Mouse (Mus musculus): ENCODE data around the gene Immp2l. TPM values are rescaled to one million over a fixed set of nuclear protein-coding genes. Genes with fewer than 3 reads are reported as not detected.

Immp2l gene
- total and polyA plus RNA-seq, 3 experiments, result 0.50 to 31.4 (median 7.9) TPM

DNA sequence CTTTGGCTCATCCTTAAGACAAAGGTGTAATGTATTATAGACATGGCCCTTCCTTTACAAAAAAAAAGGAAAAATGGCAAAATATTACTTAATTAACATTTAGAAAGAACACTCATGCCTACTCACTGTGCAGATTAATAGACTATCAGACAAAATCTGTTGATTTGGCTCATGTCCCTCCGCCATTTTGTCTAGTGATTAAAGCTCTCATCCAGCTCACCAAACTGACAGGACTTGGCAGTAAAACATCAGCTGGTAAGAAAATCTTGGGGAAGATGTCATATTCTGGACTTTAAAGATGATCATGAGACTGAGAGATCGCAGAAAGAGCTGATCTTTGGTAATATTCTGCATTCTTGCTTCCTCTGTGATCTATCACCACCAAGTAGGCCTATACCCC lies 293.5 kb downstream of the Immp2l start:
- no peak for ATAC-seq (ENCODE audit: extremely low read depth, insufficient number of reproducible peaks, low FRiP score, poor library complexity, severe bottlenecking)
- Histone ChIP-seq H3K9me3 (replicated peaks) (peaks cover 7% of the 10 kb centered on the region; the same call in 1 of the 2 replicates), H3K4me3 (ENCODE audit: low read depth, low read length) (no peak overlapping the region), H3K27me3 (ENCODE audit: insufficient read depth, low read length) (no peaks in the 10 kb centered on the region), H3K36me3 (replicated peaks) (no peaks in the 10 kb centered on the region), H3K4me1 (ENCODE audit: insufficient read depth, low read depth, low read length) (no peaks in the 10 kb centered on the region)
- no peak for DNase-seq (ENCODE audit: low spot score)
- no peak for TF ChIP-seq CTCF (IDR thresholded peaks at IDR 0.05; ENCODE audit: low read depth, low read length)
- no peak for TF ChIP-seq TAL1 (conservative IDR thresholded peaks at IDR 0.05; ENCODE audit: low read depth, low read length)
- no peak for TF ChIP-seq GATA2 (IDR thresholded peaks at IDR 0.05; ENCODE audit: borderline replicate concordance, low read depth, low read length)
- no peak for TF ChIP-seq GATA1 (IDR thresholded peaks at IDR 0.05; ENCODE audit: borderline replicate concordance, low read length)
- no peak for TF ChIP-seq POLR2AphosphoS5 (IDR thresholded peaks at IDR 0.05; ENCODE audit: insufficient replicate concordance, low read depth, low read length)

DNA sequence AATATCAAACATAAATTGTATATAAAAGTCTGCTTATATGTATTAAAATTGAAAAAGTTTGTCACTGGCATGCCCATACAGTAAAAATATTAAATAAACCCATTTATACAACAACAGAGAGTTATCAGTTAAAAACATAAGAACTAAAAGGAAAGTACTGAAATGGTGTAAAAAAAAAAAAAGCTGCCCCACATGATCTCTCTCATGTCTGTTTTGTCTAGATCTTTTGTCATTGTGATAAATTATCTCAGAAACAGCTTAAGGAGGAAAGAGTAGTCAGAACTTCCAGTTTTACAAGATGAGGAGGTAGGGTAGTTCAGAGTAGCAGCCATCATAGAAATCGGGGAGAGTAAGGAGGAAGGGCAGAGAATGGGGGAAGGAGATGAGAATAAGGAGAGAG lies 298.1 kb downstream of the Immp2l start:
- Histone ChIP-seq H3K4me1 (ENCODE audit: insufficient read depth, low read depth, low read length) (no peaks in the 10 kb centered on the region), H3K4me3 (ENCODE audit: low read depth, low read length) (no peak overlapping the region), H3K9me3 (replicated peaks) (peaks cover 3% of the 10 kb centered on the region; the same call in 1 of the 2 replicates), H3K27me3 (ENCODE audit: insufficient read depth, low read length) (no peaks in the 10 kb centered on the region), H3K36me3 (replicated peaks) (no peaks in the 10 kb centered on the region)
- TF ChIP-seq TAL1 (conservative IDR thresholded peaks at IDR 0.05; ENCODE audit: low read depth, low read length) (no peak), POLR2AphosphoS5 (IDR thresholded peaks at IDR 0.05; ENCODE audit: insufficient replicate concordance, low read depth, low read length) (no peak), CTCF (IDR thresholded peaks at IDR 0.05; ENCODE audit: low read depth, low read length) (no peak), GATA2 (IDR thresholded peaks at IDR 0.05; ENCODE audit: borderline replicate concordance, low read depth, low read length) (no peak), GATA1 (IDR thresholded peaks at IDR 0.05; ENCODE audit: borderline replicate concordance, low read length) (no peak)
- ATAC-seq (ENCODE audit: extremely low read depth, insufficient number of reproducible peaks, low FRiP score, poor library complexity, severe bottlenecking) (no peak), DNase-seq (ENCODE audit: low spot score) (no peak)

DNA sequence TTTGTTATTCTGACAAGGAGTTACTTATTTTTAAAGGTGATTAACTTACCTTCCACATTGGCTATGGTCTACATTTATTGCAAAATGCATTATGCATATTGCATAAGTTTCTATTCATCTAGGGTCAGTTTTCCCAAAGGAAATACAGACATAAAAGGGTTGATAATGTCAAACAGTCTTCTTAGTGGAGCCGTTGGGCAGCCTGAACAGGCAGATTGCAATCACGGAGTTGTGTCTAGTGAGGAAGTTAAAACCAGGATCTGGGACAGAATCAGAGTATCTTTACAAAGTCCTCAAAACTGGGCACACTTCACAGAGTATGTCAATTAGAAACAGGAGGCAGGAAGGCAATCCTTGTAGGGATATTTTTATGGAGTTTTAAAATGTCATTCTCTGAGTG lies 300.5 kb downstream of the Immp2l start:
- Histone ChIP-seq H3K36me3 (replicated peaks) (no peaks in the 10 kb centered on the region), H3K4me1 (ENCODE audit: insufficient read depth, low read depth, low read length) (no peaks in the 10 kb centered on the region), H3K9me3 (replicated peaks) (peaks cover 3% of the 10 kb centered on the region; the same call in 1 of the 2 replicates), H3K4me3 (ENCODE audit: low read depth, low read length) (no peak overlapping the region), H3K27me3 (ENCODE audit: insufficient read depth, low read length) (no peaks in the 10 kb centered on the region)
- ATAC-seq (ENCODE audit: extremely low read depth, insufficient number of reproducible peaks, low FRiP score, poor library complexity, severe bottlenecking) (no peak), DNase-seq (ENCODE audit: low spot score) (no peak)
- no peak for TF ChIP-seq GATA1 (IDR thresholded peaks at IDR 0.05; ENCODE audit: borderline replicate concordance, low read length)

DNA sequence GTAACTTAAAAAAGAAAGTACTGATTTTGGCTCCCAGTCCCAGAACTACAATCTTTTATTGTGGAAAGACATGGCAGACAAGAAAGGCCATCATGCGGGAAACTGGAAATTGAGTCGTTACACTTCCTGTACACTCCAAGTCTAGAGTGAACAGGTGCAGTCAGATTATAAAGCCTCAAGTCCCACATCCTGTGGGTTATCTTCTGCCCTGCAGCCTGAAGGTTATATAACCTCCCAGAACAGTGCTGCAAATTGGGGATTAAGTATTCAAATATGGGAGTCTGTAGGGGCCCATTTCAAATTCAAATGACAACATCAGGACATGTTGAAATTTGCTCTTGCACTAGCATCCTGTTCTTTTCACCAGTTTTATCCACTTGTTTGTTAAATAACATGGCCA lies 301.9 kb downstream of the Immp2l start:
- ATAC-seq (ENCODE audit: extremely low read depth, insufficient number of reproducible peaks, low FRiP score, poor library complexity, severe bottlenecking) (peak; percentile 50; the same call in 1 of the 2 replicates), DNase-seq (ENCODE audit: low spot score) (no peak)

DNA sequence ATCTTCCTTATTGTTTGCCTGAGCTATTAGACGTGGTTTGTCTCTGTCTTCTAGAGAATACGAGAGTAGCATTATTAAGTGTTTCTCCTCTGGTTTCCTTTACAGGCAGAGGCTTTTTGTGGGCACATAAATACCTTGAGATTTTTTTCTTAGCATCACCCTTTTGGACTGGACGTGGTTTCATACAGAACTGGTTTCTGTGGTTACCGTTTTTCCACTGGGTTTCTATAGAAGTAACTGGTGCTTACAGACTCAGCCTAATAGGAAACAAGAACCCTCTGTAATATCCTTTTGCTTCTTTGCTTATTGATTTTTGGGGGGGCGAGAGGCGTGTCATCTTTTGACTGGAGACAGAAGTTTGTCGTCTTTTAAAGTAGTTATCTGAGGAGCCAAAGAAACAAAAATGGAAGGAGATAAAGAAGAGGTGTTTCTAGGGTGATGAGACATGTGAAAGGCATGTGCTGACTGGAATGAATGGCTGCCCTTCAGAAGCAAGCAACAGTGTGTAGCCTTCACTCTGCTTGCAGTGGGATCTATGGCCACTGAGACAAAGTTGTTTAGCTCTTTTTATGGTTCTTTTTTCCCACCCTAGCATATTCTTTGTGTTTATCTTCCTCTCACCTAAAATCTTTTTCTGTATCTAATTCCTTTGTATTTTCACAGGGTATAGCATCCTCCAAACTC lies 307.2 kb downstream of the Immp2l start:
- H3K4me1 ChIP-seq (ENCODE audit: insufficient read depth, low read depth, low read length), result no peaks in the 10 kb centered on the region
- H3K36me3 ChIP-seq (replicated peaks), result no peaks in the 10 kb centered on the region
- DNase-seq (ENCODE audit: low spot score) (no peak), ATAC-seq (ENCODE audit: extremely low read depth, insufficient number of reproducible peaks, low FRiP score, poor library complexity, severe bottlenecking) (no peak)
- H3K27me3 ChIP-seq (ENCODE audit: insufficient read depth, low read length), result no peaks in the 10 kb centered on the region
- no peak overlapping the region for H3K4me3 ChIP-seq (ENCODE audit: low read depth, low read length)
- TF ChIP-seq GATA2 (IDR thresholded peaks at IDR 0.05; ENCODE audit: borderline replicate concordance, low read depth, low read length) (no peak), GATA1 (IDR thresholded peaks at IDR 0.05; ENCODE audit: borderline replicate concordance, low read length) (no peak), TAL1 (conservative IDR thresholded peaks at IDR 0.05; ENCODE audit: low read depth, low read length) (no peak), CTCF (IDR thresholded peaks at IDR 0.05; ENCODE audit: low read depth, low read length) (no peak), POLR2AphosphoS5 (IDR thresholded peaks at IDR 0.05; ENCODE audit: insufficient replicate concordance, low read depth, low read length) (no peak)
- H3K9me3 ChIP-seq (replicated peaks), result peaks cover 10% of the 10 kb centered on the region

More for the DNA sequence above, 301.9 kb downstream of the Immp2l start:
- H3K4me1 ChIP-seq (ENCODE audit: insufficient read depth, low read depth, low read length), result no peaks in the 10 kb centered on the region
- TF ChIP-seq TAL1 (conservative IDR thresholded peaks at IDR 0.05; ENCODE audit: low read depth, low read length), result no peak
- no peak for TF ChIP-seq GATA1 (IDR thresholded peaks at IDR 0.05; ENCODE audit: borderline replicate concordance, low read length)
- no peak for TF ChIP-seq GATA2 (IDR thresholded peaks at IDR 0.05; ENCODE audit: borderline replicate concordance, low read depth, low read length)
- TF ChIP-seq POLR2AphosphoS5 (IDR thresholded peaks at IDR 0.05; ENCODE audit: insufficient replicate concordance, low read depth, low read length), result no peak
- no peak for TF ChIP-seq CTCF (IDR thresholded peaks at IDR 0.05; ENCODE audit: low read depth, low read length)
- H3K4me3 ChIP-seq (ENCODE audit: low read depth, low read length), result no peak overlapping the region
- no peaks in the 10 kb centered on the region for H3K36me3 ChIP-seq (replicated peaks)
- peaks cover 3% of the 10 kb centered on the region; the same call in 1 of the 2 replicates for H3K9me3 ChIP-seq (replicated peaks)
- no peaks in the 10 kb centered on the region for H3K27me3 ChIP-seq (ENCODE audit: insufficient read depth, low read length)

DNA sequence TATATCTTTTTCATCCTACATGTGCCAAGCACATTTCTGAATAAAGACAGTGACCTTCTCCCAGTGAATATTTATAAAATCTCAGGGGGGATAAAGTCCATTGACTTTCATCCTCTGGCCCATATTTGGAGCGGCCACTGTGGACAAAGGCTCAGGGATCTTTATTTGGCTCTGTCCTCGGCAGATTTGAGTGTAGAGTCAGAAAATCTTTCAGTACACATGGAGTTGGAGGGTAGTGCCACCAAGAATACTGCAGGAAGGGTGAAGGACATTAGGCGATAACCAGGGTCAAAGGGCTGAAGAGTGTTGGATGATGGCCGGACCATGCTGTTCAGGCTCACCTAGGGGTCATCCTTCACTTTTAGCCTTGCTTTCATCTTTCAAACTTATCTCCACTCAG lies 321.7 kb downstream of the Immp2l start:
- Histone ChIP-seq H3K4me3 (ENCODE audit: low read depth, low read length) (no peak overlapping the region), H3K9me3 (replicated peaks) (peaks cover 37% of the 10 kb centered on the region), H3K27me3 (ENCODE audit: insufficient read depth, low read length) (no peaks in the 10 kb centered on the region), H3K36me3 (replicated peaks) (no peaks in the 10 kb centered on the region), H3K4me1 (ENCODE audit: insufficient read depth, low read depth, low read length) (no peaks in the 10 kb centered on the region)
- ATAC-seq (ENCODE audit: extremely low read depth, insufficient number of reproducible peaks, low FRiP score, poor library complexity, severe bottlenecking) (no peak), DNase-seq (ENCODE audit: low spot score) (no peak)
- TF ChIP-seq GATA2 (IDR thresholded peaks at IDR 0.05; ENCODE audit: borderline replicate concordance, low read depth, low read length) (no peak), GATA1 (IDR thresholded peaks at IDR 0.05; ENCODE audit: borderline replicate concordance, low read length) (no peak), TAL1 (conservative IDR thresholded peaks at IDR 0.05; ENCODE audit: low read depth, low read length) (no peak), POLR2AphosphoS5 (IDR thresholded peaks at IDR 0.05; ENCODE audit: insufficient replicate concordance, low read depth, low read length) (no peak), CTCF (IDR thresholded peaks at IDR 0.05; ENCODE audit: low read depth, low read length) (no peak)
